12 mouse cellular contexts compared by ENCODE assay signal in the genomic region with DNA sequence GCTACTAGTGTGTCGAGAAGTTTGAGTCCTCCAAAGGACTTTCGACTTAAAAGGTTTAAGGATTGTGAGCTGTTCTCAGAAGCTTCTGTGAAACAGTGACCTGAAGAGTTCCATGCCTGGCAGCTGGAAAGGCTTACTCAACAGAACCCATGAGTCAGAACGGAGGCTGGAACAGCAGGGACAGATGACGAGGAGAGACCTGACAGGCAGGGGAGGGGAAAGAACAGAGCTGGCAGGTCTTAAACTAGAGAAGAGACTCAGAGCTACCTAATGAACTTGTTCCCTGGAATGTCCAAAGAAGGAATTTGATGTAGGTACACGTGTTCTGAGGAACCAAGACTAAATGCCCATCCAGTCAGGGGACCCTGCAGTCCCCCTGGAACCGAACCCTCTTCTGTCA. TPM values are rescaled to one million over a fixed set of nuclear protein-coding genes. Genes with fewer than 3 reads are reported as not detected.
A peak's percentile ranks its signal among the peaks of the same experiment; 100 is the strongest.
DNase-seq lines count a peak whose midpoint lies in the region; ATAC-seq and TF ChIP-seq lines count a peak whose summit lies in the region.
"Had no signal": no experiment of that assay in that cellular context is flagged by ENCODE, and none has a peak within 500 bp of the region (broad histone marks: within the 10 kb centered on the region; RNA-seq: fewer than 3 reads in every experiment).

No protein-coding gene starts in this region.

- H3K9me3 ChIP-seq in kidney, postnatal 0 days (replicated peaks; ENCODE audit: low read length) = no peaks in the 10 kb centered on the region
- H3K9me3 ChIP-seq: liver, embryonic 13.5 days; neural tube, embryonic 15.5 days had no signal

- no peak overlapping the region for H3K4me3 ChIP-seq in kidney, postnatal 0 days (replicated peaks; ENCODE audit: low read depth, low read length)
- no peak overlapping the region for H3K4me3 ChIP-seq in brown adipose tissue, adult 24 weeks (ENCODE audit: insufficient read depth, low read depth, low read length)
- H3K4me3 ChIP-seq: liver, embryonic 13.5 days; neural tube, embryonic 15.5 days had no signal

- no peaks in the 10 kb centered on the region for H3K4me1 ChIP-seq in kidney, postnatal 0 days (replicated peaks; ENCODE audit: insufficient read depth, low read length)
- H3K4me1 ChIP-seq in brown adipose tissue, adult 24 weeks (ENCODE audit: control insufficient read depth, insufficient read depth, insufficient read length, low read length) = no peaks in the 10 kb centered on the region; the same call in none of the 2 replicates
- H3K4me1 ChIP-seq: liver, embryonic 13.5 days; neural tube, embryonic 15.5 days had no signal

- ATAC-seq in kidney, postnatal 0 days (replicated peaks; ENCODE audit: low FRiP score, low read depth) = peak; percentile 66; the same call in 1 of the 2 replicates
- ATAC-seq: intestine, postnatal 0 days had no signal

- H3K36me3 ChIP-seq in kidney, postnatal 0 days (ENCODE audit: insufficient read depth, low read length) = no peaks in the 10 kb centered on the region
- H3K36me3 ChIP-seq: liver, embryonic 13.5 days; neural tube, embryonic 15.5 days had no signal

- no peak for TF ChIP-seq CTCF in kidney, postnatal 0 days (IDR thresholded peaks at IDR 0.05; ENCODE audit: low read depth)

- whole genome bisulfite sequencing in kidney, postnatal 0 days = 68% methylated on average over 6 of the region's 6 CpGs

- DNase-seq in kidney, postnatal 0 days (ENCODE audit: low spot score) = no peak
- DNase-seq in kidney, postnatal 14 days = no peak
- DNase-seq in heart, postnatal 36 days = peak; percentile 35 to 38
- no peak for DNase-seq in retina, postnatal 1 day
- no peak for DNase-seq in cerebellum, postnatal 14 days
- DNase-seq in cerebellum, adult 8-10 months = no peak
- DNase-seq: liver, embryonic 13.5 days; midbrain, embryonic 14.5 days; thymus, postnatal 14 days had no signal

- no peak overlapping the region for H3K4me2 ChIP-seq in kidney, postnatal 0 days (ENCODE audit: low read length)
- H3K4me2 ChIP-seq: liver, embryonic 13.5 days; neural tube, embryonic 15.5 days had no signal

- H3K9ac ChIP-seq in kidney, postnatal 0 days (ENCODE audit: low read depth, low read length) = no peak overlapping the region
- H3K9ac ChIP-seq: liver, embryonic 13.5 days; neural tube, embryonic 15.5 days had no signal

- no peaks in the 10 kb centered on the region for H3K27me3 ChIP-seq in kidney, postnatal 0 days (ENCODE audit: insufficient read depth, low read length)
- H3K27me3 ChIP-seq: liver, embryonic 13.5 days; neural tube, embryonic 15.5 days had no signal

- intact Hi-C loops in heart, postnatal 36 days (cut with DNase I) = loop anchor here (1.0 to 2.0 kb wide), 4 partner anchors 80 to 188 kb away; a partner anchor contains a TSS

- H3K27ac ChIP-seq in kidney, postnatal 0 days = no peak overlapping the region
- peak overlapping the region; percentile 88 for H3K27ac ChIP-seq in brown adipose tissue, adult 24 weeks (replicated peaks; ENCODE audit: low read depth, low read length)
- H3K27ac ChIP-seq: liver, embryonic 13.5 days; neural tube, embryonic 15.5 days had no signal

RNA-seq across cellular contexts. Expression of a gene that starts 41.3 kb away (rescaled TPM):
- 10.9 and 11.1 TPM in 2 replicates for polyA plus RNA-seq in kidney, postnatal 0 days (2015; fragmentation: Nextera tagmentation; extraction: Ambion mirVana)
- 15.4 and 18.2 TPM in 2 replicates for polyA plus RNA-seq in brown adipose tissue, adult 24 weeks (2012; ENCODE audit: insufficient read depth, insufficient read length, missing spikeins)
- total RNA-seq in heart, postnatal 36 days (2021) = 10 to 100 TPM; 19.9 to 23.1 TPM

RNA-seq across cellular contexts. Expression of a gene that starts 53.0 kb away (rescaled TPM):
- 20.4 and 21.8 TPM in 2 replicates for polyA plus RNA-seq in kidney, postnatal 0 days (2015; fragmentation: Nextera tagmentation; extraction: Ambion mirVana)
- 40.7 and 48.3 TPM in 2 replicates for polyA plus RNA-seq in brown adipose tissue, adult 24 weeks (2012; ENCODE audit: insufficient read depth, insufficient read length, missing spikeins)
- total RNA-seq in heart, postnatal 36 days (2021) = 10 to 100 TPM; 30.9 to 31.1 TPM

Comparison
In these comparisons a context has a peak if more than half of its experiments do, and no peak if none do; other contexts are left out.
1. DNase-seq: peak in heart, postnatal 36 days (2 of 2); none in kidney, postnatal 0 days (single experiment), kidney, postnatal 14 days (single experiment), retina, postnatal 1 day (single experiment), cerebellum, postnatal 14 days (0 of 2) and cerebellum, adult 8-10 months (single experiment).